Mouse (Mus musculus): Measurements from ENCODE around the gene Gm26938.

- TF ChIP-seq CTCF (IDR thresholded peaks at IDR 0.05; ENCODE audit: control insufficient read depth, insufficient read depth, insufficient replicate concordance, low read depth, low read length) (no peak), POLR2A (IDR thresholded peaks at IDR 0.05; ENCODE audit: control insufficient read depth, low read depth, low read length) (no peak)
Measured at GRCm38 (mm10) chr5:139794137-139794536, 32.1 kb downstream of the Gm26938 start.

Data from testis, adult 2 months (tissue).